Mouse (Mus musculus) liver, adult 2 months (tissue): ENCODE measurements at regions not wholly inside any gene's neighbourhood (a gene's known extent, or its start where the extent isn't known, plus 50 kb on each side); places are given as distances from the start of the nearest gene placed in this dataset.

Experiments used
- DNase-seq: peaks from one replicate; pipeline ENCODE4 v3.0.0-alpha.2; 2011; ENCODE audit warnings: low read depth, low spot score; ENCODE audit errors: extremely low read depth
- H3K27ac ChIP-seq: fragments of 200-500 bp; replicated peaks from 2 replicates; pipeline ENCODE4 v1.5.1; 2012; ENCODE audit warnings: low read depth, mild to moderate bottlenecking, control low read depth, inconsistent platforms, low read length; ENCODE audit not compliant: insufficient read depth
- H3K27me3 ChIP-seq: fragments of 200-500 bp; 2 replicates; pipeline ENCODE4 v1.6.1; 2012; ENCODE audit warnings: mild to moderate bottlenecking, moderate library complexity, low read length, inconsistent platforms; ENCODE audit not compliant: control insufficient read depth, insufficient read depth
- H3K36me3 ChIP-seq: fragments of 200-500 bp; 2 replicates; pipeline ENCODE4 v1.6.1; 2012; ENCODE audit warnings: low read length, inconsistent platforms; ENCODE audit not compliant: control insufficient read depth, insufficient read depth
- H3K4me1 ChIP-seq: fragments of 200-500 bp; 2 replicates; pipeline ENCODE4 v1.6.1; 2011; ENCODE audit warnings: low read length; ENCODE audit not compliant: control insufficient read depth, insufficient read depth
- H3K4me3 ChIP-seq: fragments of 200-500 bp; 2 replicates; pipeline ENCODE4 v1.5.1; 2011; ENCODE audit warnings: low read depth, mild to moderate bottlenecking, control low read depth, low read length, moderate library complexity; ENCODE audit not compliant: insufficient read depth
- H3K79me2 ChIP-seq: fragments of 200-500 bp; 2 replicates; pipeline ENCODE4 v1.6.1; 2012; ENCODE audit warnings: inconsistent platforms, mild to moderate bottlenecking, low read length, moderate library complexity; ENCODE audit not compliant: control insufficient read depth, insufficient read depth
- H3K9ac ChIP-seq: fragments of 200-500 bp; 2 replicates; pipeline ENCODE4 v1.6.1; 2012; ENCODE audit warnings: low read depth, mild to moderate bottlenecking, control low read depth, inconsistent platforms, low read length
- CTCF ChIP-seq: fragments of 200-500 bp; IDR thresholded peaks from 2 replicates; pipeline ENCODE4 v1.5.1; 2011; ENCODE audit warnings: low read depth, low read length, control low read depth
- POLR2A ChIP-seq: fragments of 200-500 bp; IDR thresholded peaks from 2 replicates; pipeline ENCODE4 v1.6.1; 2011; ENCODE audit warnings: low read length, control low read depth; ENCODE audit not compliant: insufficient read depth; ENCODE audit errors: extremely low read depth
- WGBS: fragments of 180-500 bp; shearing (Covaris S2); methylation state at CpG from one replicate; pipeline ENCODE4 v1.1.7; 2018; 5-methylcytosine and 5-hydroxymethylcytosine counted together

GRCm38 (mm10) chr9:112447515-112447914 is 211.8 kb upstream of the Arpp21 start:
- H3K4me1 ChIP-seq: no peaks in the 10 kb centered on the region
- H3K9ac ChIP-seq: no peak overlapping the region
- H3K27ac ChIP-seq: no peak overlapping the region
- no peak for TF ChIP-seq CTCF
- TF ChIP-seq POLR2A: no peak
- no peak overlapping the region for H3K4me3 ChIP-seq
- no peaks in the 10 kb centered on the region for H3K27me3 ChIP-seq
- no peaks in the 10 kb centered on the region for H3K79me2 ChIP-seq
- WGBS: 9% methylated on average over 2 of the region's 2 CpGs
- DNase-seq: no peak
- H3K36me3 ChIP-seq: no peaks in the 10 kb centered on the region

GRCm38 (mm10) chr9:112446981-112447380 is 211.2 kb upstream of the Arpp21 start:
- 78% methylated on average over 3 of the region's 3 CpGs for WGBS
- Histone ChIP-seq H3K9ac (no peak overlapping the region), H3K27me3 (no peaks in the 10 kb centered on the region), H3K4me1 (no peaks in the 10 kb centered on the region), H3K4me3 (no peak overlapping the region), H3K27ac (no peak overlapping the region), H3K36me3 (no peaks in the 10 kb centered on the region), H3K79me2 (no peaks in the 10 kb centered on the region)
- DNase-seq: no peak
- TF ChIP-seq CTCF (no peak), POLR2A (no peak)

GRCm38 (mm10) chr9:112446027-112446352 is 210.3 kb upstream of the Arpp21 start:
- H3K9ac ChIP-seq: no peak overlapping the region
- no peak for DNase-seq
- H3K4me1 ChIP-seq: no peaks in the 10 kb centered on the region
- TF ChIP-seq POLR2A (no peak), CTCF (no peak)
- H3K27ac ChIP-seq: no peak overlapping the region
- H3K27me3 ChIP-seq: no peaks in the 10 kb centered on the region
- no peaks in the 10 kb centered on the region for H3K79me2 ChIP-seq
- no peaks in the 10 kb centered on the region for H3K36me3 ChIP-seq
- no peak overlapping the region for H3K4me3 ChIP-seq

GRCm38 (mm10) chr9:112445230-112446026 is 209.7 kb upstream of the Arpp21 start:
- Histone ChIP-seq H3K79me2 (no peaks in the 10 kb centered on the region), H3K36me3 (no peaks in the 10 kb centered on the region), H3K4me1 (no peaks in the 10 kb centered on the region), H3K4me3 (no peak overlapping the region), H3K27ac (no peak overlapping the region), H3K27me3 (no peaks in the 10 kb centered on the region), H3K9ac (no peak overlapping the region)
- no peak for DNase-seq
- no peak for TF ChIP-seq POLR2A
- no peak for TF ChIP-seq CTCF
- WGBS: 87% methylated on average over 4 of the region's 4 CpGs

GRCm38 (mm10) chr9:112444220-112444619 is 208.5 kb upstream of the Arpp21 start:
- Histone ChIP-seq H3K36me3 (no peaks in the 10 kb centered on the region), H3K4me3 (no peak overlapping the region), H3K9ac (no peak overlapping the region), H3K27ac (no peak overlapping the region), H3K79me2 (no peaks in the 10 kb centered on the region), H3K4me1 (no peaks in the 10 kb centered on the region), H3K27me3 (no peaks in the 10 kb centered on the region)
- no peak for DNase-seq
- WGBS: 77% methylated on average over 2 of the region's 2 CpGs
- no peak for TF ChIP-seq CTCF
- TF ChIP-seq POLR2A: no peak

GRCm38 (mm10) chr9:112436094-112436493 is 200.4 kb upstream of the Arpp21 start:
- Histone ChIP-seq H3K4me3 (no peak overlapping the region), H3K27ac (no peak overlapping the region), H3K27me3 (no peaks in the 10 kb centered on the region), H3K9ac (no peak overlapping the region), H3K79me2 (no peaks in the 10 kb centered on the region), H3K4me1 (no peaks in the 10 kb centered on the region), H3K36me3 (no peaks in the 10 kb centered on the region)
- WGBS: 92% methylated on average over 2 of the region's 2 CpGs
- TF ChIP-seq POLR2A (no peak), CTCF (no peak)
- DNase-seq: no peak
